Mouse (Mus musculus) olfactory bulb, adult 2 months (tissue): ENCODE data around the gene Pcca.

Experiments
- CTCF ChIP-seq: fragments of 200-500 bp; IDR thresholded peaks from 2 replicates; pipeline ENCODE4 v1.5.1; 2012; ENCODE audit warnings: low read depth, mild to moderate bottlenecking, low read length, moderate library complexity; ENCODE audit not compliant: insufficient read depth
- POLR2A ChIP-seq: fragments of 200-500 bp; IDR thresholded peaks from 2 replicates; pipeline ENCODE4 v1.6.1; 2012; ENCODE audit warnings: mild to moderate bottlenecking, low read depth, low read length, moderate library complexity; ENCODE audit not compliant: insufficient read depth

- TF ChIP-seq CTCF (no peak), POLR2A (no peak)
Observed at GRCm38 (mm10) chr14:122883410-122883806, 349.3 kb downstream of the Pcca start.
